Mouse (Mus musculus) ES-Bruce4 (cell line): ENCODE data around the gene Bmper.

Experiments
- CTCF ChIP-seq: IDR thresholded peaks from one replicate; pipeline ENCODE4 v1.8.1; 2011; ENCODE audit warnings: low read depth, low read length
- EP300 ChIP-seq: IDR thresholded peaks from 2 replicates; pipeline ENCODE4 v1.6.1; 2011; ENCODE audit warnings: low read depth, low read length; ENCODE audit not compliant: insufficient read depth
- POLR2A ChIP-seq: IDR thresholded peaks from one replicate; pipeline ENCODE4 v1.8.1; 2011; ENCODE audit warnings: low read length; ENCODE audit not compliant: insufficient read depth

- TF ChIP-seq CTCF, result no peak
- no peak for TF ChIP-seq EP300
- no peak for TF ChIP-seq POLR2A
Measured at GRCm38 (mm10) chr9:23205757-23206156, 17.1 kb upstream of the Bmper start.
